Mouse (Mus musculus) lung, postnatal 0 days (tissue): Measurements from ENCODE around the gene Atg7. TPM values are rescaled to one million over a fixed set of nuclear protein-coding genes. Genes with fewer than 3 reads are reported as not detected.

Source experiments
- ATAC-seq: fragments of 200-750 bp; cut with Nextera tagmentation; 2 replicates; pipeline ENCODE4 v1.8.0; 2017; ENCODE audit warnings: moderate library complexity
- DNase-seq: peaks from one replicate; pipeline ENCODE4 v3.0.0-alpha.2; 2016; ENCODE audit warnings: low spot score
- H3K27ac ChIP-seq: fragments of 300-500 bp; sonication (generic); 2 replicates; pipeline ENCODE4 v1.5.1; 2014; ENCODE audit warnings: antibody characterized with exemption, mild to moderate bottlenecking, low read length, mixed read lengths
- H3K27me3 ChIP-seq: fragments of 300-500 bp; sonication (generic); replicated peaks from 2 replicates; pipeline ENCODE4 v1.6.1; 2014; ENCODE audit warnings: low read length, mixed read lengths; ENCODE audit not compliant: insufficient read depth
- H3K36me3 ChIP-seq: fragments of 300-500 bp; sonication (generic); 2 replicates; pipeline ENCODE4 v1.6.1; 2014; ENCODE audit warnings: low read length, mixed read lengths; ENCODE audit not compliant: insufficient read depth
- H3K4me1 ChIP-seq: fragments of 300-500 bp; sonication (generic); 2 replicates; pipeline ENCODE4 v1.6.1; 2014; ENCODE audit warnings: antibody characterized with exemption, low read depth, low read length, mixed read lengths; ENCODE audit not compliant: insufficient read depth
- H3K4me2 ChIP-seq: fragments of 300-500 bp; sonication (generic); replicated peaks from 2 replicates; pipeline ENCODE4 v1.6.1; 2014; ENCODE audit warnings: low read depth, mild to moderate bottlenecking, low read length, moderate library complexity, mixed read lengths
- H3K4me3 ChIP-seq: fragments of 300-500 bp; sonication (generic); 2 replicates; pipeline ENCODE4 v1.5.1; 2014; ENCODE audit warnings: low read depth, low read length
- H3K9ac ChIP-seq: fragments of 300-500 bp; sonication (generic); replicated peaks from 2 replicates; pipeline ENCODE4 v1.6.1; 2014; ENCODE audit warnings: low read depth, mild to moderate bottlenecking
- H3K9me3 ChIP-seq: fragments of 300-500 bp; sonication (generic); 2 replicates; pipeline ENCODE4 v1.6.1; 2016; ENCODE audit warnings: low read length, mixed read lengths
- CTCF ChIP-seq: IDR thresholded peaks from 2 replicates; pipeline ENCODE4 v1.5.1; 2016; ENCODE audit warnings: antibody characterized with exemption, mild to moderate bottlenecking
- EP300 ChIP-seq: IDR thresholded peaks from 2 replicates; pipeline ENCODE4 v1.6.1; 2016; ENCODE audit warnings: antibody characterized with exemption, mild to moderate bottlenecking, control low read depth
- WGBS: fragments of 180-500 bp; shearing (Covaris S2); extraction: QIAGEN DNeasy Blood & Tissue Kit; methylation state at CpG from one replicate; pipeline ENCODE4 v1.1.7; 2014; 5-methylcytosine and 5-hydroxymethylcytosine counted together
- polyA plus RNA-seq: library from polyadenylated mRNA; unstranded; fragments of >200 nt; fragmentation: Nextera tagmentation; extraction: Ambion mirVana; gene quantifications from 2 replicates; pipeline ENCODE4 v1.2.1, GENCODE M21; 2015

Atg7 gene
- polyA plus RNA-seq, 1 experiment from 2014 or later, result 18.4 TPM

DNA sequence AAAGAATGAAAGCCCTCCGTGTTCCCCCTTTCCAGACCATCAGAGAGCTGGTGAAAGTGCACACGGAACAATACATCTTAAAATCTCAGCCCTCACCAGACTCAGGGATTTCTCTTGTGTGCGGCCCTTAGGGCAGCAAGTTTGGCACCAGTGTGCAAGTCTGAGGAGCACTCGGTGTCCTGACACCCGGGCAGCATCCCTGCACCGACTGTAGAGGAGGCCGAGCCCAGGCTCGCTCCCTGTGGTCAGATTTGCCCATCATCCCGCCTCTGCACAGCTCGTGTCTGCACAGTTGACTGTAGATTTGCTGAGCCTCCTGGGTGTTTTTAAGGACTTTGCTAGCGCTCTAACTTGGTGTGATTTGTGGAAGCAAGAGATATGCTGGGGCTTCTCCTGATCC, 94.3 kb downstream of the Atg7 start:
- Histone ChIP-seq H3K4me2 (no peak overlapping the region), H3K9me3 (no peaks in the 10 kb centered on the region), H3K9ac (no peak overlapping the region), H3K4me3 (no peak overlapping the region), H3K27ac (no peak overlapping the region), H3K36me3 (no peaks in the 10 kb centered on the region), H3K4me1 (no peaks in the 10 kb centered on the region), H3K27me3 (no peaks in the 10 kb centered on the region)
- 88% methylated on average over 11 of the region's 11 CpGs for WGBS
- DNase-seq (no peak), ATAC-seq (no peak)
- TF ChIP-seq EP300 (no peak), CTCF (no peak)

DNA sequence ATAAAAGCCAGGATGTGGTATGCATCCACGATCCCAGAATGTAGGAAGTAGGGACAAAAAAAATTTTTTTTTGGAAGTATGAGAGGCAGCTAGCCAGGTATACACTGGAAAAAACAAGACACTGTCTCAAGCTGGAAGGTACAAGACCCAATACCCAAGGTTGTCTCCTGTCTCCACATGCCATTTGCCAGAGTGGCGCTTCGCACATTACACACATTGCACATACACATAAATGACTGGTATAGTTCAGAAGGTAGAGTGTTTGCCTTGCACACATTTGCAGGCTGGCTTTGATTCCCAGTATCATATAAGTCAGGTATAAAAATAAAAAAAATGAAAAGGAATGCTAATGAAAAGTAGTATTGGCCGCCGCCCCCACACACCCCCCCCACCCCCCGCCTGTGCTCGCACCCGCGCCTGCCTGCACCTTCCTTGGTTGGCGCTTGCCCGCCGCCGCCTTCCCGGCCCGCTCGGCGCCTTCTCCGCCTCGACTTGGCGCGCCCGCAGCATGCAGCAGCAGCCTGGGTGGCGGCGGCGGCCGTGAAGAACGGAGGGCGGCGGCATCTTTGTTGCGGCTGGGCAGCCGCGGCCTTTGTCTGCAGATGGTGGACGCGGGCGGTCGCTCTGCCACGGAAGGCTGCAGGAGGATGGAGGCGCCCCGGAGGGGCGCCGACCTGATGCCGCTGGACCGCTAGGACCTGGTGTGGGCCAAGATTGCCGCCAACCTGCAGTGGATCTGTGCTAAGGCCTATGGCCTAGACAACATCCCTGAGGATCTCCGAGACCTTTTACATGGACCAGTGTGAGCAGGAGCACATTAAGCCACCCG, 95.2 kb downstream of the Atg7 start:
- TF ChIP-seq EP300 (no peak), CTCF (no peak)
- Histone ChIP-seq H3K9ac (no peak overlapping the region), H3K36me3 (no peaks in the 10 kb centered on the region), H3K9me3 (no peaks in the 10 kb centered on the region), H3K27me3 (no peaks in the 10 kb centered on the region), H3K4me1 (no peaks in the 10 kb centered on the region), H3K27ac (no peak overlapping the region), H3K4me2 (peak overlapping the region; percentile 48), H3K4me3 (0 out of 2 replicates have a peak overlapping the region, but pooled peaks have one; percentile 10)
- 16% methylated on average over 37 of the region's 46 CpGs for WGBS
- no peak for DNase-seq
- ATAC-seq, result peak; percentile 37; the same call in 1 of the 2 replicates

DNA sequence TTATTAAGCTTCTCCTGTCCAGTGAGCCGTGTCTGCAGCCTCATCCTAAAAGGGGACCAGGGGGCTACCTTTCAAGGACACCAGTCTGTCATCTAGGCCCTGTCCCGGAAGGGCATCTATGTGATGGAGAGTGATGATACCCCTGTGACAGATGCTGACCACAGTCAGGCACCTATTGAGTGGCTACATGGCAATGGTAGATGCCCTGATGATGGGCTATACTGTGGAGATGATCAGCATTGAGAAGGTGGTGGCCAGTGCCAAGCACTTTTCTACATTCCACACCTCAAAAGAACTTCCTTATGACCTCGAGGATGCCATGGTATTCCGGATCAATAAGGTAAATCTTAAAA, 95.8 kb downstream of the Atg7 start:
- no peak overlapping the region for H3K27ac ChIP-seq
- ATAC-seq (no peak), DNase-seq (no peak)
- H3K4me2 ChIP-seq, result no peak overlapping the region
- no peaks in the 10 kb centered on the region for H3K36me3 ChIP-seq
- WGBS, result 91% methylated on average over 4 of the region's 4 CpGs
- H3K4me3 ChIP-seq, result no peak overlapping the region
- H3K9me3 ChIP-seq, result no peaks in the 10 kb centered on the region
- H3K4me1 ChIP-seq, result no peaks in the 10 kb centered on the region
- no peaks in the 10 kb centered on the region for H3K27me3 ChIP-seq
- no peak for TF ChIP-seq CTCF
- TF ChIP-seq EP300, result no peak
- H3K9ac ChIP-seq, result no peak overlapping the region

DNA sequence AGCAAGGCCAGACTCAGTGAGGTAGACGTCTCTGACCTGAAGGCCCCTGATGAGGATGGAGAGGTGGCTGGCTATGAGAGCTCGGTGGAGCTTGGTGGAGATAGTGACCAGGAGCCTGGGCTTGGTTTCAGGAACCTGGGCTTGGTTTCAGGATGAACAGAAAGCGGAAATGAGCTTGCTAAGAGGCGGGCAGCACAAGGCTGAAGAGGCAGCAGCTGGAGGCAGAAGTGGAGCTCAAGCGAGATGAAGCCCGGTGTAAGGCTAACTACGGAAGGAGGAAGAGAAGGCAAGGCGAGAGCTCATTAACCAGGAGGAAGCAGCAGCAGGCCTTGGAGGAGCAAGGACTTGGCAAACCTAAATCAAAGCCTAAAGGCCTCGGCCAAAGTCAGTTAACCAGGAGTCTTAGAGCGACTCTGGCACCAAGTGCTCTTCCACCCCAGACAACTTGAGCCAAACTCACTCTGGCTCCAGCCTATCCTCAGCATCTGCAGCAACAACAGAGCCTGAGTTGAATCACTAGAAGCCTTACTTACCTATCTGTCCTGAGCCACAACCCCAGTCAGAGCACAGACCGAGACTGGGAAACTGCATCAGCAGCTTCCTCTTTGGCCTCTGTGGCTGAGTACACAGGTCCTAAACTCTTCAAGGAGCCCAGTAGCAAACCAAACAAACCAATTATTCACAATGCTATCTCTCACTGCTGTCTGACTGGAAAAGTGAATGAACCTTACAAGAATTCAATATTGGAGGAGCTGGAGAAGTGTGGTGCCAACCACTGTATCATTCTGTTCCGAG, 99.5 kb downstream of the Atg7 start:
- Histone ChIP-seq H3K4me3 (no peak overlapping the region), H3K4me2 (no peak overlapping the region), H3K9me3 (no peaks in the 10 kb centered on the region), H3K27me3 (no peaks in the 10 kb centered on the region), H3K9ac (no peak overlapping the region), H3K4me1 (no peaks in the 10 kb centered on the region), H3K27ac (no peak overlapping the region), H3K36me3 (no peaks in the 10 kb centered on the region)
- ATAC-seq (no peak), DNase-seq (no peak)
- no peak for TF ChIP-seq CTCF
- 88% methylated on average over 12 of the region's 12 CpGs for WGBS

DNA sequence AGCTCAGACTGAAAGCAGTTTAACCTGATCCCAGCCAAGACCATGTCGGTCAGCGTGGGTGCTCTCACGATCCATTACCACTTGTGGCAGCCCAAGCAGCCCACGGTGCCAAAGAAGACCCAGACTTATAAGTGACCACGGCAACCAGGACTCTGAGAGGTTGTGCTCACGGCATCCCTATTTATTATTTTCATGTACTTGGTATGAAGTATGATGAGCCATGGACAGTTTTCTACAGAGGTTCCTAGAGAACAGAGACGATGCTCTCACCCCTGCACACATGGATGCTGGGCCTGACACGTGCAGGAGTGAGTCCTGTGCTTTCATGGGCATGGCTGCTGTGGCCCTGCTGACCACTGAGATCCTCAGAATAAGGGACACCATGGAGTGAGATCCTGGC, 100.2 kb downstream of the Atg7 start:
- no peaks in the 10 kb centered on the region for H3K9me3 ChIP-seq
- H3K27ac ChIP-seq, result no peak overlapping the region
- no peaks in the 10 kb centered on the region for H3K4me1 ChIP-seq
- no peak for ATAC-seq
- H3K4me2 ChIP-seq, result no peak overlapping the region
- no peak overlapping the region for H3K9ac ChIP-seq
- no peak for TF ChIP-seq CTCF
- TF ChIP-seq EP300, result no peak
- DNase-seq, result no peak
- 83% methylated on average over 8 of the region's 8 CpGs for WGBS
- H3K36me3 ChIP-seq, result no peaks in the 10 kb centered on the region
- H3K4me3 ChIP-seq, result no peak overlapping the region
- no peaks in the 10 kb centered on the region for H3K27me3 ChIP-seq

DNA sequence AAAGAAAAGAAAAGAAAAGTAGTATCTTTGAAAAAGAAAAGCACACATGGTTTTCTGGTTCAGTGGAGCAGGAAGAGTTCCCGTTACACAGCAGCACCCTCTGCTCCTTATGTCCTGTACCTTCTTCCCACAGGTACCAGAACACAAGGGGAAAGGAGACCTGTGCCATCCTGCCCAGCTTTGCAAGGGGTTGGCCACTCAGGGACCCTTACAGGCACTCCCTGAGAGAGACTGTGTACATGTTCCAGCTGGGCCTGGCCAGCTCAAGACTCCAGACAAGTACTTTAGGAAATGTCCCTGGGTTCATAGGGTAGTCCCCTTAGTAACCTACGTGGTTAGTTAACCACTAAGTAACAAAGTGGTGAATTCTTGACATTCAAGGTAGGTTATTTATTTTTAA, 100.9 kb downstream of the Atg7 start:
- no peak overlapping the region for H3K27ac ChIP-seq
- H3K4me1 ChIP-seq, result no peaks in the 10 kb centered on the region
- no peak overlapping the region for H3K4me3 ChIP-seq
- no peak overlapping the region for H3K9ac ChIP-seq
- H3K27me3 ChIP-seq, result no peaks in the 10 kb centered on the region
- no peak for TF ChIP-seq CTCF
- no peak for TF ChIP-seq EP300
- no peaks in the 10 kb centered on the region for H3K9me3 ChIP-seq
- WGBS, result 71% methylated on average over 2 of the region's 2 CpGs
- no peak for DNase-seq
- no peaks in the 10 kb centered on the region for H3K36me3 ChIP-seq
- H3K4me2 ChIP-seq, result no peak overlapping the region
- no peak for ATAC-seq
